Mouse (Mus musculus) cortical plate, adult 2 months (tissue): Measurements from ENCODE around the gene Hsd11b1.

Source experiments
- CTCF ChIP-seq: fragments of 200-500 bp; IDR thresholded peaks from 2 replicates; pipeline ENCODE4 v1.5.1; 2011; ENCODE audit warnings: mild to moderate bottlenecking, control low read depth, low read length; ENCODE audit not compliant: insufficient read depth; ENCODE audit errors: extremely low read depth
- POLR2A ChIP-seq: fragments of 200-500 bp; IDR thresholded peaks from 2 replicates; pipeline ENCODE4 v1.6.1; 2011; ENCODE audit warnings: mild to moderate bottlenecking, low read length, control low read depth; ENCODE audit not compliant: insufficient read depth; ENCODE audit errors: extremely low read depth

DNA sequence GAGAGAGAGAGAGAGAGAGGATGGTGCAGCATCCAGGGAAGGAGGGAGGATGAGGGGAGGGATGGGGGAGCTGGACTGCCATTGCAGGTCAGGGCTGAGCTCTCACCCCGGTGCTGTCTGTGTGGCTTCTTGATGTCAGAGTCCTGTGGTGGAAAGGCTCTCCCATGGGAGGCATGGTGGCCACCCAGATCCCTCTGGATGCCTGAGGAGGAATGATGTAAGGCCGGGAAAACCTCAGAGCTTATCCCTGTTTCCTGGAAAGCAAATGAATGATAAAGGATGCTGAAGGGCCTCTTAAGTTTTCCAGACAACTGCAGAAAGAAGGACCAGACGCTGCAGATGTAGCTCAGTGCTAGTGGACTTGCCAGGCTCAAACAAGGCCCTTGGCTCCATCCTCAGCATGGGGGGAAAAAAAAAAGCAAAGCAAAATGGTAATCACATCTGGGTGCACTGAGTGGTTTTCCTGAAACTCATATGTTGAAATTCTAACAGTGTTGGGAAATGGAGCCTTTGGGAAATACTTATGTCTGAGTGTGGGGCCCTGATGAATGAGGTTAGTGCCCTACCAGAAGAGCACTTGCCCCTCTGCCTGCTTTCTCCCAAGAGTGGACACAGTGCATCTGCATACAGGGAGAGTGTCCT is 68.6 kb downstream of the Hsd11b1 start:
- TF ChIP-seq POLR2A (no peak), CTCF (no peak)
